Mouse (Mus musculus) heart, postnatal 4 days (tissue): ENCODE data around the gene Olfr816. TPM values are rescaled to one million over a fixed set of nuclear protein-coding genes. Genes with fewer than 3 reads are reported as not detected.
"Not testable (repeated sequence)": the region's sequence is repeated elsewhere in the genome, so short reads cannot be mapped to it uniquely, and the experiment has no call there.

Experiments
- DNase-seq: peaks from one replicate; pipeline ENCODE4 v3.0.0; 2021
- total RNA-seq, 2 experiments: library from RNA; stranded (reverse); gene quantifications; 2 replicates each; pipeline ENCODE4 v1.2.3; 2021

Olfr816 gene
- not detected for total RNA-seq

- no peak for DNase-seq
Observed at GRCm38 (mm10) chr10:129915497-129915896, at the start of gene Olfr816. Gene Olfr816, minus strand, starts transcription at chr10:129915597.

DNA sequence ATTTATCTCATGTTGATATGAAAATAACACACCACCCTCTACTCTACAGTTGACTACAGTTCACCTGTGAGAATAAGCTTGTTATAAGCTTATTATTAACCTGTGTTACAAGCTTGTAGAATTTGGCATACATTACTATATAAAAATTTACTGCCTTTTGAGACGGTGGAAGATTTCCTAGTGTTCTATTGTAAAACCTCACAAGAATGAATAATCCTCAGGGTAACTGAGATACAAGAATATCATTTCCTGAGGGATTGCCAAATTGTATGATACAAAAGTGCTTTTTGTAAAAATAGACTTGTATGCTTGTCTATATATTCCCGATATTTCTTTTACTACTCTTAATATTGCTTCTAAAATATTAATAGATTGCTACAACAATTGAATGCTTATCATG, 33.6 kb upstream of the Olfr816 start, which contains the start of gene Olfr818:
TSS of gene Olfr818 (minus strand) at position 101 of the 400 bp plus-strand sequence.
- no peak for DNase-seq

DNA sequence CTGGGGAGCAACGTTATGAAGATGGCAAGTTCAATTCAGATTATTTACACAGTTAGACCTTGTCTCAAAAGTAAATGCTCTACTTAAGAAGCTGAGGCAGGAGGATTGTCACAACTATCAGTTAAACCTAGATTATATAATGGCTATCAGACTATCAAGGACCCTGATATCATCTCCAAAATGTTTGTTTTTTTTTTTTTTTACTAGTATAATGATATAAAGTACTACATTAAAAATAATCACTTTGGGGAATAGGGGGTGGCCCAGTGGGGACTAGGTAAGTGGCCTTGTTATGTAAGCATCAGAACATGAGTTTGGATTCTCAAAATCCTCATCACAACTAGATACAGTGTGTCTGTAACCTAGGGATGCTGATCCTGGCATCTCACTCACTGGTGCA, 9.6 kb downstream of the Olfr816 start, which contains the start of gene Olfr815:
TSS of gene Olfr815 (minus strand) at position 101 of the 400 bp plus-strand sequence.
- DNase-seq = not testable (repeated sequence)

- no peak for DNase-seq
Observed at GRCm38 (mm10) chr10:129885934-129886333, 29.5 kb downstream of the Olfr816 start.

- DNase-seq = not testable (repeated sequence)
Observed at GRCm38 (mm10) chr10:129885496-129885895, 29.9 kb downstream of the Olfr816 start.

GRCm38 (mm10) chr10:129879751-129880150, 35.6 kb downstream of the Olfr816 start, which contains the start of gene Olfr814:
Gene Olfr814, minus strand, starts transcription at chr10:129879851.
- DNase-seq = not testable (repeated sequence)

Other genes starting within 250 kb of the Olfr816 start
- gene Olfr801, start 241.7 kb downstream of the Olfr816 start, total RNA-seq = not detected
- not detected for gene Olfr802, start 227.4 kb downstream of the Olfr816 start, total RNA-seq
- not detected for gene Olfr803, start 221.3 kb downstream of the Olfr816 start, total RNA-seq
- gene Olfr804, start 212.4 kb downstream of the Olfr816 start, total RNA-seq = not detected
- gene Olfr805, start 186.2 kb downstream of the Olfr816 start, total RNA-seq = not detected
- gene Olfr806, start 173.7 kb downstream of the Olfr816 start, total RNA-seq = not detected
- not detected for gene Olfr807, start 157.8 kb downstream of the Olfr816 start, total RNA-seq
- not detected for gene Olfr808, start 150.1 kb downstream of the Olfr816 start, total RNA-seq
- not detected for gene Olfr809, start 141.0 kb downstream of the Olfr816 start, total RNA-seq
- gene Olfr810, start 120.7 kb downstream of the Olfr816 start, total RNA-seq = not detected
- gene Olfr811, start 111.2 kb downstream of the Olfr816 start, total RNA-seq = not detected
- gene Olfr812, start 69.5 kb downstream of the Olfr816 start, total RNA-seq = not detected
- gene Olfr813, start 60.2 kb downstream of the Olfr816 start, total RNA-seq = not detected
- gene Olfr814, start 35.7 kb downstream of the Olfr816 start, total RNA-seq = not detected
- gene Olfr815, start 9.7 kb downstream of the Olfr816 start, total RNA-seq = not detected
- not detected for gene Olfr818, start 33.5 kb upstream of the Olfr816 start, total RNA-seq
- not detected for gene Olfr819, start 51.7 kb upstream of the Olfr816 start, total RNA-seq
- gene Olfr247, start 60.5 kb upstream of the Olfr816 start, total RNA-seq = not detected
- not detected for gene Gm10310, start 69.5 kb upstream of the Olfr816 start, total RNA-seq
- not detected for gene Olfr820, start 97.0 kb upstream of the Olfr816 start, total RNA-seq
- not detected for gene Olfr821, start 114.8 kb upstream of the Olfr816 start, total RNA-seq
- not detected for gene Olfr822, start 155.6 kb upstream of the Olfr816 start, total RNA-seq
- gene Olfr823, start 199.8 kb upstream of the Olfr816 start, total RNA-seq = not detected
- not detected for gene Olfr824, start 214.4 kb upstream of the Olfr816 start, total RNA-seq